Mouse (Mus musculus): Measurements from ENCODE around the gene Msx1.

Msx1 gene

GRCm38 (mm10) chr5:37792154-37792553, 32.2 kb downstream of the Msx1 start:
- DNase-seq (ENCODE audit: low spot score): no peak

- no peak for DNase-seq (ENCODE audit: low spot score)
These were observed 39.5 kb downstream of the Msx1 start for GRCm38 (mm10) chr5:37784847-37785391.

GRCm38 (mm10) chr5:37783306-37783705, 41.1 kb downstream of the Msx1 start:
- DNase-seq (ENCODE audit: low spot score): no peak

- DNase-seq (ENCODE audit: low spot score): peak; percentile 23
These were observed 48.7 kb downstream of the Msx1 start for GRCm38 (mm10) chr5:37775681-37776080.

GRCm38 (mm10) chr5:37774011-37774410, 50.4 kb downstream of the Msx1 start:
- DNase-seq (ENCODE audit: low spot score): no peak

- no peak for DNase-seq (ENCODE audit: low spot score)
These were observed 53.5 kb downstream of the Msx1 start for GRCm38 (mm10) chr5:37770870-37771269.

All from adipocyte (in vitro differentiated cells).